Mouse (Mus musculus) left cerebral cortex, postnatal 4 days (tissue): ENCODE results near the gene Wrap73. TPM values are rescaled to one million over a fixed set of nuclear protein-coding genes. Genes with fewer than 3 reads are reported as not detected.
A peak's percentile ranks its signal among the peaks of the same experiment; 100 is the strongest.

Source experiments
- DNase-seq: peaks from one replicate; pipeline ENCODE4 v3.0.0-alpha.2; 2022
- intact Hi-C: fragments of 180-260 bp; cut with DNase I; formaldehyde crosslinking; loops from one replicate; pipeline ENCODE4 v1.15.1; 2025
- total RNA-seq, 2 experiments: library from RNA; stranded (reverse); gene quantifications; 2 replicates each; pipeline ENCODE4 v1.2.3; 2021

The Wrap73 gene
- total RNA-seq, 2 experiments from 2014 or later = 27.0 to 30.4 TPM

DNA sequence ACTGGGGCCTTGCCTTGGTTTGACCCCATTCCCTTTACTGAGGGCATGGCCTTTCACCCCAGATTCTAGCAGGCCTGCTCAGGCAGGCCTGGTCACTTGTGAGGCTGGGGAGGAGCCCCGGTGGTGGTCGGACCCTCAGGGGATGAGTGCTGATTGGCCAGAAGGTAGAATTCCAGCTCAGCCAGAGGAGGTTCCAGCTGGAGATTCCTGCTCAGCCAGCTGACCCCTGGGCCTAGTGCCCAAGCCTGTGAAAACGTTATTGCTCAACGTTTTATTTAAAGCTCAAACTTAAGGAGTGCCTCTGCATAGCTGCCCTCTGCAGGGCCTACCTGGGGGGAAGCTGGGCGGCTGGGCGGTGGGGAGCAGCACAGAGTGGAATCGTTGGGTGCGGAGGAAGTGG is 35.1 kb downstream of the Wrap73 start:
- intact Hi-C loops = no loop called here
- DNase-seq = no peak

DNA sequence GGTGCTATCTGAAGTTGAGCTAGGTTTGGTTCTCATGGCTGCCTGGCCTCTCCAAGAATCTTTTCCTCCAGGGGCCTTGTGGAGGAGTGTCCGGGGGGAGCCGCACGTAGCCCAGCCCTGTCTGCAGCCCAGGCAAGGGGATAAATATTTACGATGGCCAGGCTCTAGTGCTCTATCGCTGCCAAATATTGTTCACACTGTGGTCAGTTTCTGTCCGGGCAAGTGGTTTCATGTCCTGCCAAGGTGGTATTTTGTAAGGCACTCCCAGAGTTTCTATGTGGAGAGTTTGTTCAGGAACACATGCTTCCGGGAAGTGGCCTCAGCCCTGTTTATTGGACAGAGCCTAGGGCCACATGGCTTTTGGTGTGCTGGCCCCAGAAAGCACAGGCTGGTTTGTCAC is 38.8 kb downstream of the Wrap73 start:
- no peak for DNase-seq
- intact Hi-C loops = no loop called here

- intact Hi-C loops = no loop called here
Observed at GRCm38 (mm10) chr4:154183566-154183965, 41.4 kb downstream of the Wrap73 start.

GRCm38 (mm10) chr4:154185001-154185400 is 42.8 kb downstream of the Wrap73 start:
- no peak for DNase-seq
- intact Hi-C loops = no loop called here

More at GRCm38 (mm10) chr4:154183566-154183965, 41.4 kb downstream of the Wrap73 start:
- DNase-seq = no peak

GRCm38 (mm10) chr4:154186002-154186537 is 43.9 kb downstream of the Wrap73 start:
- intact Hi-C loops = no loop called here

GRCm38 (mm10) chr4:154188948-154189347 is 46.8 kb downstream of the Wrap73 start:
- intact Hi-C loops = no loop called here
- DNase-seq = no peak

More at GRCm38 (mm10) chr4:154186002-154186537, 43.9 kb downstream of the Wrap73 start:
- no peak for DNase-seq

DNA sequence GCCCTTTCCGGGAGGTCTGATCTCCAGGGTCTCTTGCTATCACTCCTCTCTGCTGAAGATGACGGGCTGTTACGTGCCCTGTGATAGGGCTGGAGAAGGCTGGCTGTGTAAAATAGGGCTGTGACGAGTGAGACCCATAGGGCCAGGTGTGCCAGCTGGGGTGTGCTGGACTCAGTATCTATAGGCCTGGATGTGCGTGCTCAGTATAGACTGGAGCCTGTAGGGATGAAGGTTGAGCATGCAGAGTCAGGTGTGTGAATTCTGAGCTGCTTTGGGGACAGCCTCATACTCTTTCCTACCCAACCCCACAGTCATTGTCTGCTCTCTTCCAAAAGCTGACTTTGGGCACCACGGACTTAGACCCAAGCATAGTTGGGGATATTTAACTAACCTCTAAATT is 55.8 kb downstream of the Wrap73 start:
- intact Hi-C loops = no loop called here

GRCm38 (mm10) chr4:154198377-154198961 is 56.3 kb downstream of the Wrap73 start:
- DNase-seq = peak; percentile 23
- intact Hi-C loops = no loop called here

More for the DNA sequence above, 55.8 kb downstream of the Wrap73 start:
- no peak for DNase-seq

- intact Hi-C loops = no loop called here
- DNase-seq = no peak
Observed at GRCm38 (mm10) chr4:154201511-154201910, 59.3 kb downstream of the Wrap73 start.

DNA sequence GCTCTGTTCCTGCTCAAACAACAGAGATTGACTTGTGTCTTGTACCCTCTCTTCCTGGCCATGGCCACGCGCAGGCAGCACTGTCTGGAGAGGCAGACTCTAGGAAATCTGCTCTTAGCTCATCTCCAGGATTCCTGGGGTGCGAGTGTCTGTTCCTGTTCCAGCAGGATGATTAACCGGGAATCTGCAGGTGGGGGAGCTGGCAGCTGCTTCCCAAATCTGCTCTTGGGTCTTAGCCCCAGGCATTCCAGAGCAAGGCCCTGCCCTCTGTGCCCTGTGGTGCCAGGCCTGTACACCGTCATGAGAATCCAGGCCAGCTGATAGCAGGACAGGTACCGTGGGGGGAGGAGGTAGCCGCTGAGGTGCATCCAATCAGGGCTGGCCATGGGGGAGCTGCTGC is 62.4 kb downstream of the Wrap73 start:
- DNase-seq = peak; percentile 62
- intact Hi-C loops = no loop called here

DNA sequence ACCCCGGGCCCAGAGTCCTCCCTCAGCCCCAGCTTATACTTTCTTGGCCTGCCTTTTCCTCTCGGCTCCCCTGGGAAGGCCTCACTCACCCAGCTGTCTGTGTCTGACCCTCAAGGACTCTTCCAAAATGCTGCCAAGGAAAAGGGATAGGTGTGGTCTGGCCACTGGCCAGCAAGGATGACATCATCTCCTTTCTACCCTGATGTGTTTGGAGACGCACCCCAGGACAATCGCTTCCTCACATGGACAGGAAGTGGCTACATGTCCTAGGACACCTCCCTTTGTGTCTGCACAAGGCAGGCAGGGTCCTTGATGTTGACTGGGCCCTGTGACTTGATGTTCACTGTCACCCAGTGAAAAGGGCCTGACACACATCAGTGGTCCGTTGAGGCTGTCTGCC is 63.2 kb downstream of the Wrap73 start:
- DNase-seq = no peak
- intact Hi-C loops = loop anchor here (5.0 kb wide), 1 partner anchor 38 kb away; no protein-coding TSS in a partner anchor

DNA sequence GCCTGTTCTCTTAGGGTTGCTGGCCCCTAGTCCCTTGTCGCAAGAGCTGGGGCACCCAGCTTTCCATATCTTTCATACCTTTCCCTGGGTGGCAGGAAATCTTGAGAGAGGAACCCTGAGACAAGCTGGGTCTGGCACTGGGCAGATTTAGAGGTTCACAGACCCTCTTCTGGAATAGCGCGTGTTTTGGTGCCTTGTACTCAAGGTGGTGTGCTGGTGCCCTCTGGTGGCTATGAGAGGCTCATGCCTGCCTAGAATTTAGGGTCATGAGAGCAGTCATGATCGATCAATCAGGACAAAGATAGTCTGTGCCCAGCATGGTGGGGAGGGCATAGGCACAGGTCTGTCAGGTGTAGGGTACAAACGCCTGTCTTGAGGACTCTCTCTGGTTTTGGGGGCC is 65.1 kb downstream of the Wrap73 start:
- intact Hi-C loops = loop anchor here (5.0 kb wide), 1 partner anchor 40 kb away; no protein-coding TSS in a partner anchor

GRCm38 (mm10) chr4:154209054-154209453 is 66.9 kb downstream of the Wrap73 start:
- intact Hi-C loops = loop anchor here (5.0 kb wide), 1 partner anchor 42 kb away; no protein-coding TSS in a partner anchor
- no peak for DNase-seq

More for the DNA sequence above, 65.1 kb downstream of the Wrap73 start:
- DNase-seq = peak; percentile 79

- no peak for DNase-seq
- intact Hi-C loops = loop anchor here (5.0 kb wide), 1 partner anchor 43 kb away; no protein-coding TSS in a partner anchor
Observed at GRCm38 (mm10) chr4:154209825-154210224, 67.7 kb downstream of the Wrap73 start.

GRCm38 (mm10) chr4:154211459-154211858 is 69.3 kb downstream of the Wrap73 start:
- DNase-seq = no peak
- intact Hi-C loops = no loop called here

GRCm38 (mm10) chr4:154213586-154213985 is 71.4 kb downstream of the Wrap73 start:
- intact Hi-C loops = no loop called here

DNA sequence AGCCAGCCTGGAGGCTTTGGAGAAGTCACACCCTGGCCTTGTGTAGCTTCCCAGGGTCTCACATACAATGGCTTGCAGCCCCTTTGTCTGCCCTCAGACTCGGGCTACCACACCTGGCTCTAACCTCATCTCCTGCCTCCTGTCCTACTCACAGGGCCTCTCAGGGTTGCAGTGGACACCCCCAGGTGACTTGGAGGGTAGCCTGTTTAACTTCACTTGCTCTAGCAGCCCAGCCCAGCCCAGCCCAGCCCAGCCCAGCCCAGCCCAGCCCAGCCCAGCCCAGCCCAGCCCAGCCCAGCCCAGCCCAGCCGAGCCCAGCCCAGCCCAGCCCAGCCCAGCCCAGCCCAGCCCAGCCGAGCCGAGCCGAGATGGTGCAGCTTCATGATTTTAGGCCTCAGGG is 71.9 kb downstream of the Wrap73 start:
- DNase-seq = no peak
- intact Hi-C loops = no loop called here

More at GRCm38 (mm10) chr4:154213586-154213985, 71.4 kb downstream of the Wrap73 start:
- peak; percentile 33 for DNase-seq

Other genes starting within 250 kb of the Wrap73 start
- 10 to 100 TPM; 17.2 to 19.2 TPM for gene A430005L14Rik, start 185.1 kb upstream of the Wrap73 start, total RNA-seq
- gene Dffb, start 167.2 kb upstream of the Wrap73 start, total RNA-seq = 10 to 100 TPM; 15.1 to 17.0 TPM
- gene Cep104, start 167.2 kb upstream of the Wrap73 start, total RNA-seq = 10 to 100 TPM; 22.5 to 23.1 TPM
- 10 to 100 TPM; 54.2 to 59.9 TPM for gene Lrrc47, start 130.6 kb upstream of the Wrap73 start, total RNA-seq
- gene Smim1, start 116.1 kb upstream of the Wrap73 start, total RNA-seq = 1 to 10 TPM; 2.0 to 2.1 TPM
- under 1 TPM; 0.22 to 0.30 TPM for gene Ccdc27, start 99.7 kb upstream of the Wrap73 start, total RNA-seq
- 1 to 10 TPM; 3.7 to 4.3 TPM for gene Trp73, start 2.2 kb upstream of the Wrap73 start, total RNA-seq
- gene Tprgl, start 18.3 kb downstream of the Wrap73 start, total RNA-seq = 100 to 1,000 TPM; 119 to 121 TPM
- 10 to 100 TPM; 10.4 to 13.7 TPM for gene Megf6, start 28.4 kb downstream of the Wrap73 start, total RNA-seq
- 1 to 10 TPM in 1 of 2 experiments, under 1 TPM in 1; 0.38 to 1.0 TPM for gene Arhgef16, start 159.3 kb downstream of the Wrap73 start, total RNA-seq
- not detected for gene B230104I21Rik, start 193.8 kb downstream of the Wrap73 start, total RNA-seq